Mouse (Mus musculus) C2C12 (cell line): ENCODE measurements around the gene Pofut2. TPM values are rescaled to one million over a fixed set of nuclear protein-coding genes. Genes with fewer than 3 reads are reported as not detected.

ENCODE experiments used
- H3K27me3 ChIP-seq: one replicate; pipeline ENCODE4 v1.6.1; 2011; ENCODE audit not compliant: control insufficient read depth, insufficient read depth, insufficient read length
- H3K36me3 ChIP-seq: one replicate; pipeline ENCODE4 v1.6.1; 2011; ENCODE audit not compliant: control insufficient read depth, insufficient read depth
- H3K4me3 ChIP-seq: one replicate; pipeline ENCODE4 v1.5.1; 2011; ENCODE audit warnings: mild to moderate bottlenecking, control low read depth; ENCODE audit not compliant: poor library complexity, insufficient read depth, severe bottlenecking
- H3K79me2 ChIP-seq: one replicate; pipeline ENCODE4 v1.6.1; 2011; ENCODE audit not compliant: control insufficient read depth, insufficient read depth
- H3K79me3 ChIP-seq: one replicate; pipeline ENCODE4 v1.6.1; 2011; ENCODE audit warnings: low read depth, control low read depth
- H3ac ChIP-seq: one replicate; pipeline ENCODE3; 2011; ENCODE audit warnings: low read depth; ENCODE audit not compliant: control insufficient read depth, insufficient read length
- CEBPB ChIP-seq: IDR thresholded peaks from one replicate; pipeline ENCODE4 v1.6.1; 2011; ENCODE audit warnings: low read depth, mild to moderate bottlenecking, control low read depth, moderate library complexity
- CTCF ChIP-seq: IDR thresholded peaks from one replicate; pipeline ENCODE4 v1.5.1; 2011; ENCODE audit not compliant: control insufficient read depth, insufficient read depth, insufficient read length
- FOSL1 ChIP-seq: IDR thresholded peaks from one replicate; pipeline ENCODE4 v1.8.0; 2011; ENCODE audit warnings: mild to moderate bottlenecking, low read length; ENCODE audit not compliant: poor library complexity, insufficient read depth, severe bottlenecking
- MAX ChIP-seq: IDR thresholded peaks from one replicate; pipeline ENCODE4 v1.6.1; 2011; ENCODE audit warnings: mild to moderate bottlenecking, control low read depth
- MYOD1 ChIP-seq: IDR thresholded peaks from one replicate; pipeline ENCODE4 v1.6.1; 2011; ENCODE audit warnings: low read depth; ENCODE audit not compliant: control insufficient read depth, insufficient read length
- MYOG ChIP-seq: IDR thresholded peaks from one replicate; pipeline ENCODE4 v1.6.1; 2011; ENCODE audit not compliant: control insufficient read depth, insufficient read length; ENCODE audit errors: extremely low read depth
- USF1 ChIP-seq: IDR thresholded peaks from one replicate; pipeline ENCODE4 v1.6.1; 2011; ENCODE audit warnings: low read depth, mild to moderate bottlenecking, control low read depth, moderate library complexity
- polyA plus RNA-seq: library from polyadenylated mRNA; unstranded; fragments of >200 nt; fragmentation: generic; extraction: Trizol; gene quantifications from one replicate; pipeline ENCODE4 v1.2.1, GENCODE M21; 2012; ENCODE audit warnings: missing spikeins

The Pofut2 gene
- polyA plus RNA-seq, 1 experiment = 105 TPM

DNA sequence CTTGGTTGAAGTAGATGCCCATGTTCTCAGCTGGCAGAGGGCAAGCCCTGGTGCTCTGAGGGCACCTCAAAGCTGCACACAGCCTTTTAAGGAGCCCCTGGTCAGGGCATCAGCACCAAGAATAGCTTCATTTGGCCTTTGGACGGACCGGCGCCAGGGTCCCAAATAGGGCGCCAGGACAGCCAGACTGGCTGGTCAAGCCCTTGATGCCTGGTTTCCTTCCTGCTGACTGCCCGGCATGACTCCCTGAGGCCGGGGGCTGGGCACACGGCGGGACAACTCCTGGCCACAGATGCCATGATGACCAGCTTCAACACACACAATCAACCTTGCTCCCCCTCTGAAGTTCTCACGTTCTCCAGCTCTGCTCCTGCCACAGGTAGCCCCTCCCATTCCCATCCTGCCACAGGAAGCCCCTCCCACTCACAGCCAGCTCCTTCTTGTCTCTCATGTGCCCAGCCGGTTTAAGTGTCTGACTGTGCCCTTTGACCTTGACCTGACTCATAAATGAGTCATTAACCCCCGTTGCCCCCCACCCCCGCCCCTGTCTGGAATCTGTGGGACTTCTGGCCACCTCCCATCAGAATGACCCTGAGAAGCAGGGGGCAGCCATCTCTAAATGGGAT lies 23.9 kb upstream of the Pofut2 start:
- Histone ChIP-seq H3ac (no peak overlapping the region), H3K27me3 (no peaks in the 10 kb centered on the region), H3K79me3 (no peaks in the 10 kb centered on the region), H3K36me3 (peaks cover 29% of the 10 kb centered on the region), H3K4me3 (no peak overlapping the region), H3K79me2 (peaks cover 7% of the 10 kb centered on the region)
- no peak for TF ChIP-seq CTCF
- no peak for TF ChIP-seq FOSL1
- TF ChIP-seq MAX = no peak
- TF ChIP-seq MYOG = no peak
- TF ChIP-seq CEBPB = no peak
- TF ChIP-seq MYOD1 = no peak
- no peak for TF ChIP-seq USF1

DNA sequence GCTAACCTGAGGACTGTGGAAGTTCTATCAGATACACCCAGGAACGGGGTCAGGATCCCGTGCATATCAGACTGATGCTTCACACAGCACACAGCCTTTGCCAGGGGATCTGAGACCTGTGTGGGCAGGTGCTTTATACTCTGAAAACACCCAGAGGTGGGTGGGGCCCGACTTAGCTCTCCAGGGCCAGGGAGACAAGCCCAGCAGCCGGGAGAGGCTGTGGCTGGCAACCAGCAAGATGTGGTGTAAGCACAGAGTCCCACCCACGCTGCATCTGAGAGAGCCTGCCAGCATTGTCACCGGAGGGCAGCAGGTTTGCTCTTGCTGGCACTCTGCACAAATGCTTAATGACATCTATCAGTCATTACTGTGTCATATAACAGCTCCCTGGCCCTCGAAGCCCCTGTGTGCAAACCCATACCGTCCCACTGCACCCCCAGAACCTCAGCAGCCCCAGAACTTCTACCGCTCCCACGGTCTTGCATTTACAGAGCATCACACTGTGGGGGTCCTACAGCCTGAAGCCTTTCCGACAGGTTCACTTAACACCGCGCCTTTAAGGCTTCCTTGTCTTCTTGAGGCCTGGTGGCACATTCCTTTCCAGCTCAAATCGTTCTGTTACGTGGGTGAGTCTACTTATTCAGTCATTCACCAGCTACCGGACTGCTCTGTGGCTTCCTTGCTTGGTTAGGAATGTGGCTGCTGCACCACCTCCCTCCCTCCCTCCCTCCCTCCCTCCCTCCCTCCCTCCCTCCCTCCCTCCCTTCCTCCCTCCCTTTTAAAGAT lies 21.0 kb upstream of the Pofut2 start:
- TF ChIP-seq CEBPB = no peak
- TF ChIP-seq MAX = no peak
- no peak for TF ChIP-seq CTCF
- TF ChIP-seq USF1 = no peak
- no peak for TF ChIP-seq MYOG
- TF ChIP-seq FOSL1 = no peak
- no peak for TF ChIP-seq MYOD1

DNA sequence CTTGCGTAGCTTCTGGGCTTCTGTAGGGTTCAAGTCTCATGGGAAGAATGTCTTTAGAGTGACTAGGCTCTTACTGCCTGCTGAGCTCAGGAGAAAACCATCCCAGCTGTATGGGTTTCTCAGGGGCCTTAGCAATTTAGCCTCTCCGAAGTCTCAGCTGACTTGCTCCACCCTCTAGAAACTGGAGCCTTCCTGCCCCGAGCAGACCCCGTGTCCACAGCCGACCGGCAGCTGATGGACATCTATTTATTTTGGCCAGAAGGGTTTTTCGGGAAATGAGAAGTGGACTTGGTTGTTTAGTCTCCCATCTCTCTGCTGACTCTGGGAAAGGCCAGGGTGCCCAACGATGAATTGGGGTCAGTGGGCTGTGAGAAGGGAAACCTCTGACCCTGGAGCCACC lies 18.3 kb upstream of the Pofut2 start:
- H3K27me3 ChIP-seq = no peaks in the 10 kb centered on the region
- H3K4me3 ChIP-seq = no peak overlapping the region
- H3ac ChIP-seq = no peak overlapping the region
- H3K36me3 ChIP-seq = peaks cover 15% of the 10 kb centered on the region
- no peak for TF ChIP-seq CTCF
- TF ChIP-seq MYOD1 = no peak
- no peaks in the 10 kb centered on the region for H3K79me2 ChIP-seq
- H3K79me3 ChIP-seq = no peaks in the 10 kb centered on the region

More for the DNA sequence above, 21.0 kb upstream of the Pofut2 start:
- Histone ChIP-seq H3ac (no peak overlapping the region), H3K36me3 (peaks cover 29% of the 10 kb centered on the region), H3K27me3 (no peaks in the 10 kb centered on the region), H3K4me3 (no peak overlapping the region), H3K79me3 (no peaks in the 10 kb centered on the region), H3K79me2 (no peaks in the 10 kb centered on the region)

DNA sequence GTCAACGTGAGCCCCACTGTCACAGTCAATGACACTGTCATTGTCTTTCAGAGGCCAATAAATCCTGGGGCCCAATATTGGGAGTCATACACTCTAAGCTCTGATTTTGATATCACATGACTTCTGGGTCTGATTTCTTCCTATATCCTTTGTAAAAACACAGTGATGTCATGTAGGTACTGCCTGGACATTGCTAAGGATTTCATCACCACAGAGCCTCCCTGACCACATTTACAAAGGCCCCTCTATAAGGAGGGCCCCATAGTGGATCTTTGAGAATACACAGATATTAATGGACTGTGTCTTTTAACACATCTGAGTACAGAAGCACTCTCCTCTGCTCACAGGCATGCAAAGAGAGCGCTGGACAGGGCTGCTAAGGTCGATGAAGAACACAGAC lies 16.6 kb upstream of the Pofut2 start:
- TF ChIP-seq MAX = no peak
- TF ChIP-seq CEBPB = no peak
- TF ChIP-seq MYOD1 = no peak
- no peak for TF ChIP-seq FOSL1
- TF ChIP-seq MYOG = no peak
- TF ChIP-seq USF1 = no peak
- H3K79me3 ChIP-seq = no peaks in the 10 kb centered on the region
- H3K27me3 ChIP-seq = no peaks in the 10 kb centered on the region
- no peak overlapping the region for H3K4me3 ChIP-seq
- no peaks in the 10 kb centered on the region for H3K79me2 ChIP-seq
- peaks cover 5% of the 10 kb centered on the region for H3K36me3 ChIP-seq
- H3ac ChIP-seq = no peak overlapping the region

DNA sequence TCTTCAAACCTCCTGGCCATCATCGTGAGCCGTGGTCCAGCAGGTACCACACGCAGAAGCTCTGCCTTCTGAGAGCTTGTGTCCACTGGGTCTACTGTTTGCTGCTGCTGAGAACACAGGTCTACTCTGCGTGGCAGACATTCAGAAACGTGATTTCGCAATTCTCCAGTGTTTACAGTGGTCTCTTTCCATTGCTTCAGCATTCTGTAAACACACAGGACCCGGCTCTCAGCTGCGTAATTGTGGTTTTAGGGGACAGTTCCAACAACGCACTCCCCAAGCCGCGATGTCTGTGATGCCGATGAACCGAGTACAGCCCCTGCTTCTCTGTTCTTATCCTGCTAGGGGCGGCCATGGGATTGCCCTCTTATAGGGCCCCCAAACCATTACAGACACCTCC lies 16.1 kb upstream of the Pofut2 start:
- TF ChIP-seq MAX = no peak
- no peak for TF ChIP-seq MYOG
- no peak for TF ChIP-seq CTCF
- TF ChIP-seq USF1 = no peak
- TF ChIP-seq CEBPB = peak; percentile 71
- H3K79me3 ChIP-seq = no peaks in the 10 kb centered on the region
- no peaks in the 10 kb centered on the region for H3K79me2 ChIP-seq
- peaks cover 5% of the 10 kb centered on the region for H3K36me3 ChIP-seq
- H3K27me3 ChIP-seq = no peaks in the 10 kb centered on the region
- H3ac ChIP-seq = no peak overlapping the region
- no peak overlapping the region for H3K4me3 ChIP-seq

DNA sequence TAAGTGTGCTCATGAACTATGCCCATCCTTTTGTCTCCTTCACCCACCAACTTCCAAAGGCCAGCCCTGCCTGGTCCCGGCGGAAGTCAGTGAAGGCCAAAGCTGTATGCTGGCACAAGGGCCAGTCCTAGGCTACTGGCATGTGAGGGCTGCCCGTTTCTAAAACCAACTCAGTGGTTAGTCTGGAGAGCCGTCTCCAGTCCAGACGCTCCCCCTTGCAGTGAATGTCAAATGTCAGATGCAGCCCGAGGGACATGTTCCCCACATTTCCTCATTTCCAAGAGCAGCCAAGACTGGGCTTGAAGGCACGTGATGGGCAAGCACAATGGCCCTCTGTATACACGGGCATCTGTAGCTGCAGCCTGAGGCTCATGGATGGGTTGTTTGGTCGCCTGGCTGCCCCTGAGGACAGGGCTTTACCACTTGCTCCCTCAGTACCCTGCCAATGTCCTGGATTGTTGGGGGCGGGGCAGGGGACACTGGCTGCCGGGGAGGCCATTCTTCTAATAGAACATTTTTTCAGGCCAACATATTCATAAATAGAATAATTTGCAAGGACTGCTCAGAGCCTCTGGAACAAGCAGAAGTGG lies 15.4 kb upstream of the Pofut2 start:
- Histone ChIP-seq H3K27me3 (no peaks in the 10 kb centered on the region), H3ac (no peak overlapping the region), H3K4me3 (no peak overlapping the region), H3K79me2 (no peaks in the 10 kb centered on the region), H3K79me3 (no peaks in the 10 kb centered on the region), H3K36me3 (peaks cover 3% of the 10 kb centered on the region)
- no peak for TF ChIP-seq MYOG
- no peak for TF ChIP-seq CEBPB
